7 mouse cellular contexts compared by ENCODE assay signal in genomic region chr16:13902888-13903483, GRCm38 (mm10). TPM values are rescaled to one million over a fixed set of nuclear protein-coding genes. Genes with fewer than 3 reads are reported as not detected.
DNase-seq lines count a peak whose midpoint lies in the region; ATAC-seq lines count a peak whose summit lies in the region.

Pdxdc1 (minus strand) TSS chr16:13903131.
Mpv17l (plus strand) TSS chr16:13903161.

- H3K4me3 ChIP-seq in intestine, embryonic 16.5 days (ENCODE audit: low read length) = peak within 1 kb of the TSS; percentile 83
- H3K4me3 ChIP-seq in midbrain, embryonic 11.5 days (ENCODE audit: low read depth, low read length) = peak within 1 kb of the TSS; percentile 72

- intact Hi-C loops in left cerebral cortex, postnatal 36 days (cut with DNase I) = loop anchor here (1.0 to 5.0 kb wide), 2 partner anchors 209 to 256 kb away; no protein-coding TSS in a partner anchor

- H3K4me2 ChIP-seq in intestine, embryonic 16.5 days (ENCODE audit: low read depth, low read length) = peak within 1 kb of the TSS; percentile 67
- peak within 1 kb of the TSS; percentile 76 for H3K4me2 ChIP-seq in midbrain, embryonic 11.5 days

- peak within 1 kb of the TSS; percentile 86 for H3K27ac ChIP-seq in intestine, embryonic 16.5 days (ENCODE audit: low read length)
- peak within 1 kb of the TSS; percentile 48; the same call in 1 of the 2 replicates for H3K27ac ChIP-seq in midbrain, embryonic 11.5 days (ENCODE audit: low read depth, low read length)

- H3K9me3 ChIP-seq in intestine, embryonic 16.5 days (ENCODE audit: control insufficient read depth, low read length) = no peaks in the 10 kb centered on the region
- no peaks in the 10 kb centered on the region for H3K9me3 ChIP-seq in midbrain, embryonic 11.5 days (ENCODE audit: control insufficient read depth, low read length)

- peaks cover 9% of the 10 kb centered on the region for H3K4me1 ChIP-seq in intestine, embryonic 16.5 days (ENCODE audit: control insufficient read depth, insufficient read depth, low read length)
- H3K4me1 ChIP-seq in midbrain, embryonic 11.5 days (ENCODE audit: control insufficient read depth, insufficient read depth, low read length) = peaks cover 5% of the 10 kb centered on the region

- WGBS in intestine, embryonic 16.5 days = under 1% methylated on average over 48 of the region's 57 CpGs
- under 1% methylated on average over 32 of the region's 57 CpGs for WGBS in midbrain, embryonic 11.5 days

- peak; percentile 98 for ATAC-seq in intestine, embryonic 16.5 days
- peak; percentile 97 for ATAC-seq in midbrain, embryonic 11.5 days (ENCODE audit: low FRiP score)

- no peaks in the 10 kb centered on the region for H3K36me3 ChIP-seq in intestine, embryonic 16.5 days (ENCODE audit: control insufficient read depth, insufficient read depth, low read length)
- no peaks in the 10 kb centered on the region for H3K36me3 ChIP-seq in midbrain, embryonic 11.5 days (ENCODE audit: control insufficient read depth, insufficient read depth, low read length)

- DNase-seq in adrenal gland, adult 8-10 months = peak; percentile 95
- peak; percentile 99 for DNase-seq in embryo, embryonic 9.5 days (ENCODE audit: extremely low spot score)
- DNase-seq in gastrocnemius, postnatal 4 days (ENCODE audit: low spot score in 2 of 2) = peak; percentile 96
- DNase-seq in left cerebral cortex, postnatal 36 days (ENCODE audit: low spot score in 2 of 2) = peak; percentile 98 to 99
- peak; percentile 100 for DNase-seq in midbrain, embryonic 11.5 days (ENCODE audit: low spot score, missing footprints)
- DNase-seq in skeletal muscle tissue, adult 2 months (ENCODE audit: low read depth, low spot score) = peak; percentile 93

- H3K9ac ChIP-seq in intestine, embryonic 16.5 days (ENCODE audit: low read depth, low read length) = peak within 1 kb of the TSS; percentile 91
- H3K9ac ChIP-seq in midbrain, embryonic 11.5 days (ENCODE audit: low read length) = peak within 1 kb of the TSS; percentile 85

- no peaks in the 10 kb centered on the region for H3K27me3 ChIP-seq in intestine, embryonic 16.5 days (replicated peaks; ENCODE audit: control insufficient read depth, insufficient read depth, low read length)
- H3K27me3 ChIP-seq in midbrain, embryonic 11.5 days (ENCODE audit: control insufficient read depth, insufficient read depth, low read length) = no peaks in the 10 kb centered on the region

RNA-seq across cellular contexts. Expression of gene Pdxdc1, which starts in this region (rescaled TPM):
- total RNA-seq in adrenal gland, adult 8-10 months (2022) = 100 to 1,000 TPM in 1 of 4 experiments, 10 to 100 TPM in 3; 86.7 to 107 (median 95.7) TPM
- total RNA-seq in gastrocnemius, postnatal 4 days (2021) = 10 to 100 TPM; 57.9 to 73.5 TPM
- 91.6 and 102 TPM in 2 replicates for polyA plus RNA-seq in intestine, embryonic 16.5 days (2015; fragmentation: Nextera tagmentation; extraction: Ambion mirVana)
- 10 to 100 TPM; 72.7 to 81.6 TPM for total RNA-seq in left cerebral cortex, postnatal 36 days (2021)
- polyA plus RNA-seq in midbrain, embryonic 11.5 days (2014; fragmentation: Nextera tagmentation; extraction: Ambion mirVana) = 68.0 and 76.1 TPM in 2 replicates

RNA-seq across cellular contexts. Expression of gene Mpv17l, which starts in this region (rescaled TPM):
- total RNA-seq in adrenal gland, adult 8-10 months (2022) = 10 to 100 TPM; 12.4 to 21.4 (median 16.7) TPM
- total RNA-seq in gastrocnemius, postnatal 4 days (2021) = 1 to 10 TPM; 1.9 to 3.5 TPM
- polyA plus RNA-seq in intestine, embryonic 16.5 days (2015; fragmentation: Nextera tagmentation; extraction: Ambion mirVana) = 17.3 and 20.3 TPM in 2 replicates
- 10 to 100 TPM; 68.1 to 70.6 TPM for total RNA-seq in left cerebral cortex, postnatal 36 days (2021)
- 3.4 and 4.1 TPM in 2 replicates for polyA plus RNA-seq in midbrain, embryonic 11.5 days (2014; fragmentation: Nextera tagmentation; extraction: Ambion mirVana)

Comparison
In these comparisons a context has a peak if more than half of its experiments do, and no peak if none do; other contexts are left out.
1. Peak in every context shown above with its lines: DNase-seq, ATAC-seq, H3K4me3 ChIP-seq and H3K27ac ChIP-seq.